Mouse (Mus musculus): ENCODE data around the gene Gfpt1. TPM values are rescaled to one million over a fixed set of nuclear protein-coding genes. Genes with fewer than 3 reads are reported as not detected.

The Gfpt1 gene
- polyA plus RNA-seq, 1 experiment: 26.4 TPM

GRCm38 (mm10) chr6:87102421-87102911 is 59.8 kb downstream of the Gfpt1 start:
- no peaks in the 10 kb centered on the region for H3K4me1 ChIP-seq (ENCODE audit: control insufficient read depth, insufficient read depth, low read length)
- no peak overlapping the region for H3K27ac ChIP-seq (ENCODE audit: insufficient read depth, low read length)
- H3K27me3 ChIP-seq (ENCODE audit: control insufficient read depth, insufficient read depth, low read length): no peaks in the 10 kb centered on the region
- WGBS: 17% methylated on average over 7 of the region's 7 CpGs
- no peak for DNase-seq
- H3K4me3 ChIP-seq (replicated peaks; ENCODE audit: insufficient read depth, low read depth, low read length): no peak overlapping the region
- TF ChIP-seq POLR2A (IDR thresholded peaks at IDR 0.05; ENCODE audit: borderline replicate concordance, insufficient read depth, low read length) (no peak), CTCF (IDR thresholded peaks at IDR 0.05; ENCODE audit: borderline replicate concordance, insufficient read depth, low read depth, low read length) (no peak)

DNA sequence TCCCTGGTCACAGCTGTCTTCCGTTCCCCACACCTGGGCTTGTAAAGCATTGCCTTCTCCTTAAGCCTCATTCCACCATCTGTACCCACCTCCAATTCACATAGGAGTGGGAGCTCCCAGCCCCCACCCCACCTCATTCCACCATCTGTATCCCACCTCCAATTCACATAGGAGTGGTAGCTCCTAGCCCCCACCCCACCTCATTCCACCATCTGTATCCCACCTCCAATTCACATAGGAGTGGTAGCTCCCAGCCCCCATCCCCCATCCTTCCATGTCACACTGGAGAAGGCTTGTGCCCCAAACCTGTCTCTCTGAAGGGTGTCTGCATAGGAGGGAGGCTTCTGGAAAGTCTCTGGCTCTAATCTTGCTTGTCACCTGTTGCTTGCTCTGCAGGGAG is 60.7 kb downstream of the Gfpt1 start:
- no peak overlapping the region for H3K27ac ChIP-seq (ENCODE audit: insufficient read depth, low read length)
- WGBS: 95% methylated on average over 1 of the region's 1 CpGs
- H3K27me3 ChIP-seq (ENCODE audit: control insufficient read depth, insufficient read depth, low read length): no peaks in the 10 kb centered on the region
- no peaks in the 10 kb centered on the region for H3K4me1 ChIP-seq (ENCODE audit: control insufficient read depth, insufficient read depth, low read length)
- DNase-seq: no peak
- TF ChIP-seq CTCF (IDR thresholded peaks at IDR 0.05; ENCODE audit: borderline replicate concordance, insufficient read depth, low read depth, low read length) (no peak), POLR2A (IDR thresholded peaks at IDR 0.05; ENCODE audit: borderline replicate concordance, insufficient read depth, low read length) (no peak)
- H3K4me3 ChIP-seq (replicated peaks; ENCODE audit: insufficient read depth, low read depth, low read length): no peak overlapping the region

- no peaks in the 10 kb centered on the region for H3K4me1 ChIP-seq (ENCODE audit: control insufficient read depth, insufficient read depth, low read length)
- H3K4me3 ChIP-seq (replicated peaks; ENCODE audit: insufficient read depth, low read depth, low read length): no peak within 1 kb of the TSS
- no peak for DNase-seq
- WGBS: 89% methylated on average over 11 of the region's 11 CpGs
- no peaks in the 10 kb centered on the region for H3K27me3 ChIP-seq (ENCODE audit: control insufficient read depth, insufficient read depth, low read length)
- TF ChIP-seq CTCF (IDR thresholded peaks at IDR 0.05; ENCODE audit: borderline replicate concordance, insufficient read depth, low read depth, low read length) (no peak), POLR2A (IDR thresholded peaks at IDR 0.05; ENCODE audit: borderline replicate concordance, insufficient read depth, low read length) (no peak)
- no peak within 1 kb of the TSS for H3K27ac ChIP-seq (ENCODE audit: insufficient read depth, low read length)
Measured at GRCm38 (mm10) chr6:87104123-87104796, 61.6 kb downstream of the Gfpt1 start, which contains the start of gene D6Ertd527e. TSS of gene D6Ertd527e (plus strand) at chr6:87104746.

DNA sequence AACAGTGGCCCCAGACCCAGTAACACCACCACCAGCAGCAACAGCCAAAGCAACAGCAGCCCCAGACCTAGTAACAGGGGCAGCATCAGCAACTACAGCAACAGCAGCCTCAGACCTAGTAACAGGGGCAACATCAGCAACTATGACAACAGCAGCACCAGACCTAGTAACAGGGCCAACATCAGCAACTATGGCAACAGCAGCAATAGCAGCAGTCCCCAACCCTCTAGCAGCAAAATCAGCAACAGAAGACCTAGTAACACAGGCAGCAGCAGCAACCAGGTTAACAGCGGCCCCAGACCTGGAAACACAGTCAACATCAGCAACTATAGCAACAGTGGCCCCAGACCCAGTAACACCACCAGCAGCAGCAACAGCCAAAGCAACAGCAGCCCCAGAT is 68.8 kb downstream of the Gfpt1 start:
- H3K4me1 ChIP-seq (ENCODE audit: control insufficient read depth, insufficient read depth, low read length): no peaks in the 10 kb centered on the region
- no peak for TF ChIP-seq POLR2A (IDR thresholded peaks at IDR 0.05; ENCODE audit: borderline replicate concordance, insufficient read depth, low read length)
- no peak for TF ChIP-seq CTCF (IDR thresholded peaks at IDR 0.05; ENCODE audit: borderline replicate concordance, insufficient read depth, low read depth, low read length)
- WGBS: 81% methylated on average over 1 of the region's 1 CpGs
- no peaks in the 10 kb centered on the region for H3K27me3 ChIP-seq (ENCODE audit: control insufficient read depth, insufficient read depth, low read length)
- DNase-seq: no peak
- H3K27ac ChIP-seq (ENCODE audit: insufficient read depth, low read length): no peak overlapping the region
- no peak overlapping the region for H3K4me3 ChIP-seq (replicated peaks; ENCODE audit: insufficient read depth, low read depth, low read length)

DNA sequence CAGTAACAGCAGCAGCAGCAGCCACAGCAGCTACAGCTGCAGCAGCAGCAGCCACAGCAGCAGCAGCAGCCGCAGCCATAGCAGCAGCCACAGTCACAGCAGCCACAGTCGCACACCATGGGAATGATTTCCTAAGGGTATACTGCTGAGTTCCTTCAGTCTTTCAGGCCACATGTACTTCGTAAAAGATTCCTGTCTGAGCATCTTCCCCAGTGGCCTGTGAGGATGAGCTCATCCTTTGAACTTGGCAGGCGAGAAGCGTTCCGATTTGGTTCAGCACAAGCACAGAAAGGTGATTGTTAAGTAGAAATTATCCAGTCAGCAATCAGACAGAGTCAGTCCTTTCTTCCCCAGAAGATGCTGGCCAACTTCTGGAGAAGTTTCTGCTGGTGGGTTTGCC is 69.5 kb downstream of the Gfpt1 start:
- no peak overlapping the region for H3K27ac ChIP-seq (ENCODE audit: insufficient read depth, low read length)
- TF ChIP-seq POLR2A (IDR thresholded peaks at IDR 0.05; ENCODE audit: borderline replicate concordance, insufficient read depth, low read length): no peak
- TF ChIP-seq CTCF (IDR thresholded peaks at IDR 0.05; ENCODE audit: borderline replicate concordance, insufficient read depth, low read depth, low read length): no peak
- no peaks in the 10 kb centered on the region for H3K4me1 ChIP-seq (ENCODE audit: control insufficient read depth, insufficient read depth, low read length)
- no peak overlapping the region for H3K4me3 ChIP-seq (replicated peaks; ENCODE audit: insufficient read depth, low read depth, low read length)
- DNase-seq: no peak
- 71% methylated on average over 6 of the region's 6 CpGs for WGBS
- H3K27me3 ChIP-seq (ENCODE audit: control insufficient read depth, insufficient read depth, low read length): no peaks in the 10 kb centered on the region

- H3K4me1 ChIP-seq (ENCODE audit: control insufficient read depth, insufficient read depth, low read length): no peaks in the 10 kb centered on the region
- H3K4me3 ChIP-seq (replicated peaks; ENCODE audit: insufficient read depth, low read depth, low read length): no peak overlapping the region
- WGBS: 14% methylated on average over 2 of the region's 2 CpGs
- no peak overlapping the region for H3K27ac ChIP-seq (ENCODE audit: insufficient read depth, low read length)
- DNase-seq: no peak
- H3K27me3 ChIP-seq (ENCODE audit: control insufficient read depth, insufficient read depth, low read length): 0 out of 2 replicates have a peak, but pooled peaks cover 1% of the 10 kb centered on the region
- TF ChIP-seq POLR2A (IDR thresholded peaks at IDR 0.05; ENCODE audit: borderline replicate concordance, insufficient read depth, low read length) (no peak), CTCF (IDR thresholded peaks at IDR 0.05; ENCODE audit: borderline replicate concordance, insufficient read depth, low read depth, low read length) (no peak)
Measured at GRCm38 (mm10) chr6:87115981-87116380, 73.3 kb downstream of the Gfpt1 start.

DNA sequence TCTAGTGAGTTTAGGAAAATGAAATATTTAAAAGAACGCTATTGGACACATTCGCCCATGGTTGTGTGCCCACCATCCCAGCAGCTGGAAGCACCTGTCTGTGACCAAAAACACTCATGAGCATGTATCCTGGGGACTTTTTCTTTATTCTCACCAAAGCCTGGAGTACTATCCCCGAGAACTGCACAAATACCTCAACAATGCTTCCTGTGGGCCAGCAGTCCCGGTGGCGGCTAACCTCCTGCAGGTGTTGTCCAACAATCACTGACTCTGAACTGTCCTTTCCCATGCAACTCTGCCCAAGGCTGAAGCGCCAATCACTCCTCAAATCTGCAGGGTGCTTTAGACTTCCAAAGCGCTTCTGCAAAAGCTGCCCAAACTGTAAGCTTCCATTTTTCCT is 74.0 kb downstream of the Gfpt1 start:
- H3K27ac ChIP-seq (ENCODE audit: insufficient read depth, low read length): no peak overlapping the region
- H3K4me1 ChIP-seq (ENCODE audit: control insufficient read depth, insufficient read depth, low read length): no peaks in the 10 kb centered on the region
- no peak overlapping the region for H3K4me3 ChIP-seq (replicated peaks; ENCODE audit: insufficient read depth, low read depth, low read length)
- TF ChIP-seq CTCF (IDR thresholded peaks at IDR 0.05; ENCODE audit: borderline replicate concordance, insufficient read depth, low read depth, low read length) (no peak), POLR2A (IDR thresholded peaks at IDR 0.05; ENCODE audit: borderline replicate concordance, insufficient read depth, low read length) (no peak)
- no peak for DNase-seq
- 84% methylated on average over 7 of the region's 7 CpGs for WGBS
- H3K27me3 ChIP-seq (ENCODE audit: control insufficient read depth, insufficient read depth, low read length): 0 out of 2 replicates have a peak, but pooled peaks cover 1% of the 10 kb centered on the region

Measured in cerebellum, adult 2 months (tissue).